Mouse (Mus musculus) CH12.LX (cell line): Measurements from ENCODE around the gene Agl. TPM values are rescaled to one million over a fixed set of nuclear protein-coding genes. Genes with fewer than 3 reads are reported as not detected.

Source experiments
- DNase-seq: peaks from one replicate; pipeline ENCODE4 v3.0.0-alpha.2; 2013; ENCODE audit errors: extremely low read depth
- H3K27ac ChIP-seq: 2 replicates; pipeline ENCODE4 v1.5.1; 2012; ENCODE audit warnings: low read depth, mild to moderate bottlenecking, control low read depth, moderate library complexity; ENCODE audit not compliant: insufficient read depth
- H3K27me3 ChIP-seq: replicated peaks from 2 replicates; pipeline ENCODE3; 2012; ENCODE audit warnings: inconsistent platforms
- H3K36me3 ChIP-seq, 2 experiments: replicated peaks in 1 of 2; 2 replicates each; pipeline versions ENCODE3 to v1.6.1; 2012; ENCODE audit warnings: inconsistent platforms in 1 of 2, low read length in 1 of 2, mild to moderate bottlenecking in 1 of 2, mixed read lengths in 1 of 2, moderate library complexity in 1 of 2; ENCODE audit not compliant: control insufficient read depth in 1 of 2, insufficient read depth in 1 of 2
- H3K4me1 ChIP-seq, 2 experiments: 2 replicates each; pipeline ENCODE4 v1.6.1; 2012; ENCODE audit warnings: inconsistent platforms in 1 of 2, moderate library complexity in 1 of 2; ENCODE audit not compliant: insufficient read depth in 2 of 2, control insufficient read depth in 1 of 2
- H3K4me2 ChIP-seq: 2 replicates; pipeline ENCODE4 v1.6.1; 2012; ENCODE audit warnings: low read depth, mild to moderate bottlenecking, control low read depth; ENCODE audit not compliant: poor library complexity, insufficient read depth, severe bottlenecking
- H3K4me3 ChIP-seq, 3 experiments: fragments of 150-350 bp in 1 of 3; sonication (generic) in 1 of 3; replicated peaks in 1 of 3; 2 replicates each; pipeline versions ENCODE3 to v1.5.1; 2011 to 2012; ENCODE audit warnings: low read depth in 2 of 3, low read length in 2 of 3, mild to moderate bottlenecking in 2 of 3, moderate library complexity in 2 of 3, control low read depth in 1 of 3, improper control_type of control experiment in 1 of 3, inconsistent platforms in 1 of 3, mixed read lengths in 1 of 3; ENCODE audit not compliant: poor library complexity in 1 of 3
- H3K79me2 ChIP-seq: replicated peaks from 2 replicates; pipeline ENCODE4 v1.6.1; 2012; ENCODE audit warnings: mild to moderate bottlenecking, moderate library complexity; ENCODE audit not compliant: control insufficient read depth, poor library complexity, insufficient read depth, severe bottlenecking; ENCODE audit errors: extremely low read depth
- H3K9ac ChIP-seq: 2 replicates; pipeline ENCODE4 v1.6.1; 2012; ENCODE audit warnings: low read depth, mild to moderate bottlenecking, control low read depth, moderate library complexity; ENCODE audit not compliant: insufficient read depth
- H3K9me3 ChIP-seq: replicated peaks from 2 replicates; pipeline ENCODE3; 2012; ENCODE audit warnings: low read length, inconsistent platforms, mixed read lengths
- BHLHE40 ChIP-seq: IDR thresholded peaks from 2 replicates; pipeline ENCODE4 v1.6.1; 2011; ENCODE audit warnings: mild to moderate bottlenecking, low read depth, low read length, improper control_type of control experiment
- CHD1 ChIP-seq: IDR thresholded peaks from 2 replicates; pipeline ENCODE4 v1.6.1; 2012; ENCODE audit warnings: low read depth, low read length, improper control_type of control experiment, inconsistent platforms
- E2F4 ChIP-seq: IDR thresholded peaks from 2 replicates; pipeline ENCODE4 v1.6.1; 2011; ENCODE audit warnings: low read depth, low read length, improper control_type of control experiment; ENCODE audit not compliant: insufficient replicate concordance
- ELF1 ChIP-seq: IDR thresholded peaks from 2 replicates; pipeline ENCODE4 v1.6.1; 2014; ENCODE audit warnings: low read depth, mild to moderate bottlenecking, inconsistent platforms, low read length, improper control_type of control experiment
- EP300 ChIP-seq: IDR thresholded peaks from 2 replicates; pipeline ENCODE4 v1.6.1; 2011; ENCODE audit warnings: low read length, improper control_type of control experiment
- GABPA ChIP-seq: IDR thresholded peaks from 2 replicates; pipeline ENCODE4 v1.6.1; 2012; ENCODE audit warnings: low read depth, low read length, improper control_type of control experiment, inconsistent platforms; ENCODE audit not compliant: insufficient replicate concordance
- HCFC1 ChIP-seq: IDR thresholded peaks from 2 replicates; pipeline ENCODE4 v1.6.1; 2012; ENCODE audit warnings: low read depth, mild to moderate bottlenecking, inconsistent platforms, low read length, improper control_type of control experiment
- IRF4 ChIP-seq: IDR thresholded peaks from 2 replicates; pipeline ENCODE4 v1.6.1; 2014; ENCODE audit warnings: low read depth, mild to moderate bottlenecking, inconsistent platforms, low read length, improper control_type of control experiment
- JUN ChIP-seq: IDR thresholded peaks from 2 replicates; pipeline ENCODE4 v1.6.1; 2011; ENCODE audit warnings: low read depth, mild to moderate bottlenecking, low read length, improper control_type of control experiment, moderate library complexity; ENCODE audit not compliant: insufficient read depth
- JUND ChIP-seq: conservative IDR thresholded peaks from 2 replicates; pipeline ENCODE4 v1.6.1; 2011; ENCODE audit warnings: low read depth, low read length, improper control_type of control experiment
- MYC ChIP-seq: IDR thresholded peaks from 2 replicates; pipeline ENCODE4 v1.6.1; 2011; ENCODE audit warnings: low read depth, mild to moderate bottlenecking, improper control_type of control experiment, low read length
- NELFE ChIP-seq: IDR thresholded peaks from 2 replicates; pipeline ENCODE4 v1.6.1; 2011; ENCODE audit warnings: low read depth, low read length, improper control_type of control experiment
- NRF1 ChIP-seq: IDR thresholded peaks from 2 replicates; pipeline ENCODE4 v1.6.1; 2014; ENCODE audit warnings: low read depth, mild to moderate bottlenecking, inconsistent platforms, low read length, improper control_type of control experiment, moderate library complexity
- PAX5 ChIP-seq: IDR thresholded peaks from 2 replicates; pipeline ENCODE4 v1.6.1; 2012; ENCODE audit warnings: low read length, inconsistent platforms, mixed read lengths
- SIN3A ChIP-seq: IDR thresholded peaks from 2 replicates; pipeline ENCODE4 v1.6.1; 2012; ENCODE audit warnings: low read length, improper control_type of control experiment, inconsistent platforms
- TBP ChIP-seq: conservative IDR thresholded peaks from 2 replicates; pipeline ENCODE4 v1.6.1; 2011; ENCODE audit warnings: low read depth, low read length, improper control_type of control experiment
- TCF12 ChIP-seq: IDR thresholded peaks from 2 replicates; pipeline ENCODE4 v1.6.1; 2014; ENCODE audit warnings: low read depth, mild to moderate bottlenecking, inconsistent platforms, low read length, improper control_type of control experiment
- UBTF ChIP-seq: IDR thresholded peaks from 2 replicates; pipeline ENCODE4 v1.6.1; 2012; ENCODE audit warnings: low read depth, mild to moderate bottlenecking, inconsistent platforms, low read length, improper control_type of control experiment, moderate library complexity
- USF1 ChIP-seq: IDR thresholded peaks from 2 replicates; pipeline ENCODE4 v1.6.1; 2014; ENCODE audit warnings: low read depth, mild to moderate bottlenecking, inconsistent platforms, low read length, improper control_type of control experiment
- USF2 ChIP-seq: conservative IDR thresholded peaks from 2 replicates; pipeline ENCODE4 v1.6.1; 2011; ENCODE audit warnings: low read depth, low read length, improper control_type of control experiment
- ZC3H11A ChIP-seq: IDR thresholded peaks from 2 replicates; pipeline ENCODE4 v1.6.1; 2012; ENCODE audit warnings: low read depth, mild to moderate bottlenecking, inconsistent platforms, low read length, improper control_type of control experiment
- ZKSCAN1 ChIP-seq: IDR thresholded peaks from 2 replicates; pipeline ENCODE4 v1.6.1; 2012; ENCODE audit warnings: low read depth, inconsistent platforms, low read length, improper control_type of control experiment, borderline replicate concordance
- ZMIZ1 ChIP-seq: IDR thresholded peaks from 2 replicates; pipeline ENCODE4 v1.6.1; 2012; ENCODE audit warnings: low read depth, mild to moderate bottlenecking, inconsistent platforms, low read length, improper control_type of control experiment
- dilution Hi-C: fragments of 300-500 bp; cut with MboI; formaldehyde crosslinking; loops from 2 replicates; pipeline ENCODE4 v1.14.3; 2020; ENCODE audit warnings: low sequenced_read_pairs; ENCODE audit not compliant: extremely low pct_unique_long_range_greater_than_20kb, extremely low pct_ligation_motif_present
- in situ Hi-C: fragments of 300-500 bp; cut with MboI; formaldehyde crosslinking; loops from 3 replicates; pipeline ENCODE4 v1.14.3; 2019; ENCODE audit warnings: low sequenced_read_pairs, low pct_ligation_motif_present, low pct_unique_long_range_greater_than_20kb, mixed read lengths
- polyA plus RNA-seq: library from polyadenylated mRNA; unstranded; fragments of >175 nt; gene quantifications from 2 replicates; pipeline ENCODE4 v1.2.1, GENCODE M21; 2012; ENCODE audit warnings: low read depth; ENCODE audit not compliant: insufficient read length
- total RNA-seq, 2 experiments: library from RNA; depleted of rRNA; stranded (reverse); fragments of 300-350 nt in 1 of 2; fragments of >200 nt in 1 of 2; gene quantifications; 2 replicates each; pipeline ENCODE4 v1.2.3; 2012 to 2014

Gene Agl
- total and polyA plus RNA-seq, 3 experiments = 4.7 to 5.7 (median 5.2) TPM

GRCm38 (mm10) chr3:116705637-116706204 lies 102.2 kb downstream of the Agl start:
- peaks cover 4 to 16% of the 10 kb centered on the region in 2 experiments; a peak in 3 of 4 replicates for H3K4me1 ChIP-seq
- no peak overlapping the region for H3K4me2 ChIP-seq
- no peak overlapping the region for H3K27ac ChIP-seq
- H3K4me3 ChIP-seq = no peak overlapping the region
- dilution Hi-C loops (no loop called here), in situ Hi-C loops (no loop called here)
- no peaks in the 10 kb centered on the region for H3K9me3 ChIP-seq
- peaks cover 15% of the 10 kb centered on the region for H3K79me2 ChIP-seq
- peaks cover 0 to 31% of the 10 kb centered on the region in 2 experiments for H3K36me3 ChIP-seq
- no peak for TF ChIP-seq HCFC1
- no peak for TF ChIP-seq JUND
- no peak for TF ChIP-seq JUN
- TF ChIP-seq UBTF = no peak
- TF ChIP-seq SIN3A = no peak
- TF ChIP-seq PAX5 = no peak
- TF ChIP-seq CHD1 = no peak
- TF ChIP-seq E2F4 = no peak
- no peak for TF ChIP-seq EP300
- no peak for TF ChIP-seq ZKSCAN1
- TF ChIP-seq BHLHE40 = no peak
- TF ChIP-seq ELF1 = no peak
- TF ChIP-seq ZMIZ1 = no peak
- no peak for DNase-seq
- H3K9ac ChIP-seq = no peak overlapping the region
- H3K27me3 ChIP-seq = no peaks in the 10 kb centered on the region

- Histone ChIP-seq H3K9ac (no peak overlapping the region), H3K27ac (no peak overlapping the region), H3K79me2 (0 out of 2 replicates have a peak, but pooled peaks cover 7% of the 10 kb centered on the region), H3K4me2 (no peak overlapping the region), H3K4me1 (peaks cover 0 to under 1% of the 10 kb centered on the region in 2 experiments; a peak in 1 of 4 replicates), H3K27me3 (no peaks in the 10 kb centered on the region), H3K9me3 (no peaks in the 10 kb centered on the region), H3K4me3 (no peak overlapping the region), H3K36me3 (peaks cover 0 to 34% of the 10 kb centered on the region in 2 experiments)
- dilution Hi-C loops = no loop called here
- in situ Hi-C loops = no loop called here
- TF ChIP-seq MYC = no peak
- no peak for TF ChIP-seq IRF4
- TF ChIP-seq USF1 = no peak
- no peak for TF ChIP-seq TCF12
- no peak for TF ChIP-seq PAX5
- no peak for TF ChIP-seq NRF1
- no peak for TF ChIP-seq NELFE
- TF ChIP-seq JUND = no peak
- no peak for TF ChIP-seq JUN
- TF ChIP-seq USF2 = no peak
- no peak for TF ChIP-seq SIN3A
- no peak for TF ChIP-seq EP300
- TF ChIP-seq GABPA = no peak
- no peak for TF ChIP-seq TBP
- TF ChIP-seq CHD1 = no peak
- no peak for TF ChIP-seq E2F4
- no peak for TF ChIP-seq ZC3H11A
- DNase-seq = no peak
These were observed 104.1 kb downstream of the Agl start for GRCm38 (mm10) chr3:116703835-116704234.
